ENCODE assay signal across 16 mouse cellular contexts in the genomic region with DNA sequence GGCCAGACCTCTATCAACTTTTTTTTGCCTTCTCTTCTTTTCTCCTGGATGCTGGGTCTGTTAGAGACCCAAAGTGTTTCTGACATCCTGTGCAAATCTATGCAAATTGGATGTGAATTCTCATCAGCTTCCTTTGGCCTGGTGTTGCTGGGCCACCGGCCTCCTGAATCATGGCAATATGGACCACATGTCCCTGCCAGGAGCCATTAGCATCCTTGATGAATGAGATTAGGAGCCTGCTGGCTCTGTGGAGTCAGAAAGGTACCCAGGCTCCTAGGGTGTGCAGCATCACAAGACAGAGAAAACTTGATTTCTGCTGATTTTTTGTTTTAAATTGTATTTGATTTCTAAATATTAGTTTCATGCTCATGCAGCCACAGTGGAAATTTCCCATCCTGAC.
"Had no signal": no experiment of that assay in that cellular context is flagged by ENCODE, and none has a peak within 500 bp of the region (broad histone marks: within the 10 kb centered on the region; RNA-seq: fewer than 3 reads in every experiment).

No protein-coding gene starts in this region.

- H3K4me3 ChIP-seq: midbrain, embryonic 15.5 days; myocyte; neural tube, embryonic 13.5 days; stomach, embryonic 15.5 days had no signal

- DNase-seq: kidney, adult 9 months; kidney, postnatal 14 days; kidney, postnatal 4 days; liver, postnatal 0 days; lung, embryonic 14.5 days; retina, postnatal 1 day; right cerebral cortex, postnatal 25 days; spleen, adult 18-20 months; thymus, postnatal 25 days had no signal

- H3K9ac ChIP-seq: liver, embryonic 14.5 days; liver, postnatal 0 days; lung, embryonic 14.5 days; midbrain, embryonic 15.5 days; neural tube, embryonic 13.5 days; stomach, embryonic 15.5 days had no signal

- ATAC-seq: liver, postnatal 0 days; lung, postnatal 0 days; midbrain, embryonic 15.5 days had no signal

- H3K4me2 ChIP-seq: lung, embryonic 14.5 days; midbrain, embryonic 15.5 days; neural tube, embryonic 13.5 days; stomach, embryonic 15.5 days had no signal

- H3K27ac ChIP-seq: liver, embryonic 14.5 days; macrophage; midbrain, embryonic 15.5 days; neural tube, embryonic 13.5 days; stomach, embryonic 15.5 days had no signal

- H3K27me3 ChIP-seq: midbrain, embryonic 15.5 days; neural tube, embryonic 13.5 days; stomach, embryonic 15.5 days had no signal

- H3K36me3 ChIP-seq: midbrain, embryonic 15.5 days; neural tube, embryonic 13.5 days; stomach, embryonic 15.5 days had no signal

- H3K4me1 ChIP-seq: neural tube, embryonic 13.5 days had no signal

- H3K9me3 ChIP-seq: midbrain, embryonic 15.5 days; neural tube, embryonic 13.5 days; stomach, embryonic 15.5 days had no signal
